Mouse (Mus musculus): ENCODE data around the gene Rpl31. TPM values are rescaled to one million over a fixed set of nuclear protein-coding genes. Genes with fewer than 3 reads are reported as not detected.

Gene Rpl31
- polyA plus RNA-seq, 1 experiment, result 1,128 TPM

GRCm38 (mm10) chr1:39339455-39339854 is 28.2 kb upstream of the Rpl31 start:
- TF ChIP-seq CTCF (IDR thresholded peaks at IDR 0.05; ENCODE audit: borderline replicate concordance, extremely low read depth, insufficient read depth, insufficient read length) (no peak), POLR2A (IDR thresholded peaks at IDR 0.05; ENCODE audit: borderline replicate concordance, extremely low read depth, insufficient read depth, insufficient read length, poor library complexity, severe bottlenecking) (no peak)
- no peak for DNase-seq (ENCODE audit: low read depth)

- TF ChIP-seq CTCF (IDR thresholded peaks at IDR 0.05; ENCODE audit: borderline replicate concordance, extremely low read depth, insufficient read depth, insufficient read length) (no peak), POLR2A (IDR thresholded peaks at IDR 0.05; ENCODE audit: borderline replicate concordance, extremely low read depth, insufficient read depth, insufficient read length, poor library complexity, severe bottlenecking) (no peak)
Measured at GRCm38 (mm10) chr1:39340156-39340555, 27.5 kb upstream of the Rpl31 start.

DNA sequence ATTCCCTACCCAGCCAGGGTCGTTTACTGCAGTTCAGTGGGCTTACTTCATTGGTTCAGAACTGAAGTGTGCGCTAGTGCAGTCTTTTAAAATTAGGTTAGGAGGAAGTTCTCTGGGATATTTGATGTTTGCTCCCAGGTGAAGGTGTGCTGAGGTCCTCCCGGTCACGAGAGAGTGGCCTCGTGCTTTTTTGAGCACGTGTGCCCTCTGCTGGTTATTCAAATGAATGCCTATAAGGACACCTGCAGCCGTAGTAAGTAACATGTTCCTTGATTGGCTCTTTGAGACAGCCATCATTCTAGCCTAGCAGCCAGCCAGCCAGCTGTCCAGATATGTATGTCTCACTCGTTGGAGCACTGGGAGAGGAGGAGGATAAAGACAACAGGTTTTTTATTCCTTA is 27.0 kb upstream of the Rpl31 start:
- peak; percentile 79 for DNase-seq (ENCODE audit: low read depth)
- peak; percentile 76 for TF ChIP-seq CTCF (IDR thresholded peaks at IDR 0.05; ENCODE audit: borderline replicate concordance, extremely low read depth, insufficient read depth, insufficient read length)
- TF ChIP-seq POLR2A (IDR thresholded peaks at IDR 0.05; ENCODE audit: borderline replicate concordance, extremely low read depth, insufficient read depth, insufficient read length, poor library complexity, severe bottlenecking), result no peak

More at GRCm38 (mm10) chr1:39340156-39340555, 27.5 kb upstream of the Rpl31 start:
- DNase-seq (ENCODE audit: low read depth), result no peak

DNA sequence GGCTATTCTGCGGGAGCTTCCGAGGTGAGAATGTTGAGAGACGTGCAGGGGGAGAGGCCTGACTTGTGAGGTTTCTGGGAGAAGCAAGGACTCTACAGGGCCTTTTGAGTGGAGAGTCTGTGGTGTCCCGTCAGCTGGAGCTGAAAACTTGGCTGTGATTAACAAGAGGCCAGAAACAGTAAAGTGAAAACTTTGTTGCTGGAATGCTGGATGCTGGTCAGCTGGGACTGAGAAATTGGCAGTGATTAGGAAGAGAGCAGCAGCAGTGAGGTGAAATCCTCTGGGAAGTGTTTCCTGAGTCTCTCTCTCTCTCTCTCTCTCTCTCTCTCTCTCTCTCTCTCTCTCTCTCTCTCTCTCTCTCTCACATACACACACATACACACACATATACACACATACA is 25.8 kb upstream of the Rpl31 start:
- no peak for DNase-seq (ENCODE audit: low read depth)
- TF ChIP-seq CTCF (IDR thresholded peaks at IDR 0.05; ENCODE audit: borderline replicate concordance, extremely low read depth, insufficient read depth, insufficient read length) (no peak), POLR2A (IDR thresholded peaks at IDR 0.05; ENCODE audit: borderline replicate concordance, extremely low read depth, insufficient read depth, insufficient read length, poor library complexity, severe bottlenecking) (no peak)

GRCm38 (mm10) chr1:39343242-39343641 is 24.4 kb upstream of the Rpl31 start:
- DNase-seq (ENCODE audit: low read depth), result no peak
- no peak for TF ChIP-seq POLR2A (IDR thresholded peaks at IDR 0.05; ENCODE audit: borderline replicate concordance, extremely low read depth, insufficient read depth, insufficient read length, poor library complexity, severe bottlenecking)

DNA sequence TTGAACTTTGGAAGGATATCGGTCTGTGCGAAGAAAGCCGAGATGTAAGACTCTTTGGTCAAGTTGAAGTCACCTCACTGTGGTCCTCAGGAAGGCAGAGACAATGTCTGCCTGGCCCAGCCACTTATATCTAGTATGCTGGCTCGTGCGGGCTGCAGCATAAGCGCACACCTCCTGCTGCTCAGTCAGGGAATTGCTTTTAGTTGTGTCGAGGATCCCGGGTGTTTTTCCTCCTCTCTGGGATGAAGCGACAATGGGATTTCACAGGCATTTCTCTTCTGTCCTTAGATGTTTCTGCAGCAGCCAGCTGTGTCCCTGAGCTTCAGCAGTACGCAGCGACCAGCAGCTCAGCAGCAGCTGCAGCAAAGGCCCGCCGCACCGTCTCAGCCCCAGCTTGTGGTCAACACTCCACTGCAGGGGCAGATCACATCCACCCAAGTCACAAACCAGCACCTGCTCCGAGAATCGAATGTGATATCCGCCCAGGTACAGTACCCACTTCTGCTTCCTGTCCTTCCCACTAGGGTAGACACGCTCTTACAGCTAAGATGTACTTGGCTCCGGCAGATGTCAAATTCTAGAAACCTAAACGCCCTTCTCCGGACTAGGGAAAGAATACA is 22.6 kb upstream of the Rpl31 start:
- TF ChIP-seq POLR2A (IDR thresholded peaks at IDR 0.05; ENCODE audit: borderline replicate concordance, extremely low read depth, insufficient read depth, insufficient read length, poor library complexity, severe bottlenecking) (no peak), CTCF (IDR thresholded peaks at IDR 0.05; ENCODE audit: borderline replicate concordance, extremely low read depth, insufficient read depth, insufficient read length) (peak; percentile 59)
- peak; percentile 55 for DNase-seq (ENCODE audit: low read depth)

GRCm38 (mm10) chr1:39349001-39349400 is 18.6 kb upstream of the Rpl31 start:
- peak; percentile 70 for DNase-seq (ENCODE audit: low read depth)
- TF ChIP-seq CTCF (IDR thresholded peaks at IDR 0.05; ENCODE audit: borderline replicate concordance, extremely low read depth, insufficient read depth, insufficient read length) (no peak), POLR2A (IDR thresholded peaks at IDR 0.05; ENCODE audit: borderline replicate concordance, extremely low read depth, insufficient read depth, insufficient read length, poor library complexity, severe bottlenecking) (no peak)

- DNase-seq (ENCODE audit: low read depth), result no peak
- no peak for TF ChIP-seq POLR2A (IDR thresholded peaks at IDR 0.05; ENCODE audit: borderline replicate concordance, extremely low read depth, insufficient read depth, insufficient read length, poor library complexity, severe bottlenecking)
- TF ChIP-seq CTCF (IDR thresholded peaks at IDR 0.05; ENCODE audit: borderline replicate concordance, extremely low read depth, insufficient read depth, insufficient read length), result no peak
Measured at GRCm38 (mm10) chr1:39349427-39349826, 18.2 kb upstream of the Rpl31 start.

- no peak for TF ChIP-seq POLR2A (IDR thresholded peaks at IDR 0.05; ENCODE audit: borderline replicate concordance, extremely low read depth, insufficient read depth, insufficient read length, poor library complexity, severe bottlenecking)
- peak; percentile 21; the same call in 1 of the 2 replicates for TF ChIP-seq CTCF (IDR thresholded peaks at IDR 0.05; ENCODE audit: borderline replicate concordance, extremely low read depth, insufficient read depth, insufficient read length)
- peak; percentile 16 for DNase-seq (ENCODE audit: low read depth)
Measured at GRCm38 (mm10) chr1:39361754-39362514, 5.7 kb upstream of the Rpl31 start.

DNA sequence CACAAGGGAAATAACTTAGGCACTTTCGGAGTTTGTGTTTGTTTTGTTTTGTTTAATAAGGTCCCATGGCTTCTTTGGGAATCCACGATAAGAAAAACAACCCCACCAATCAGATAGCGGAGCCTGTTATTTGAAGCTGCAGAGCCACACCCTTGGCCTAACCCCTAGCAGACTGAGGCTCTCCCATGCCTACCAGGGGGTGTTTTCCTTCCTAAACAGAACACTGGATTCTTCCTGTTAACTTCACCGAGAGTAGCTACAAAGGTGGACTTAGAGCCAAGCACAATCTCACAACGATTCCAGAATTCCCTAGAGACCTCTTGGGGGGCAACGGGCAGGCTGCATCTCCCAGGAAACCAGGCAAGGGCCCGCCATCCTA is 5.1 kb upstream of the Rpl31 start:
- DNase-seq (ENCODE audit: low read depth), result no peak
- TF ChIP-seq POLR2A (IDR thresholded peaks at IDR 0.05; ENCODE audit: borderline replicate concordance, extremely low read depth, insufficient read depth, insufficient read length, poor library complexity, severe bottlenecking), result no peak
- no peak for TF ChIP-seq CTCF (IDR thresholded peaks at IDR 0.05; ENCODE audit: borderline replicate concordance, extremely low read depth, insufficient read depth, insufficient read length)

DNA sequence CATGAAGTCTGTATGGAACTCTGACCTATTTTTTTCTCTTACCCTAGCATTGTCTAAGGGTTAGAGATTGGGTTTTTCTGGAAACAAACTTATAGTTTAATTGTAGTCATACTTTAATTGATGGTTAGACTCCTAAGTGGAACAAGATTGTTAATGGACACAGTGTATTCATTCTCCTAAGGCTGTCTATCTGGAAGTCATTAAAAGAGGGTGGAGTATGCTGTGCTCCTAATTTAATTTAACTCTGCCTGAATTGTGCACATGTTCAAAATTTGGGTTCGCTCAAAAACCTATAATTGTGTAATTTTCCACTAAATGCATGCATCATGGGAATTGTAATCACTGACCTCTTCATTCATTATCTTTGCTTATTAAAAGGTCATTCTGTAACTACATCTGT is 2.1 kb upstream of the Rpl31 start:
- no peak for DNase-seq (ENCODE audit: low read depth)
- TF ChIP-seq POLR2A (IDR thresholded peaks at IDR 0.05; ENCODE audit: borderline replicate concordance, extremely low read depth, insufficient read depth, insufficient read length, poor library complexity, severe bottlenecking) (no peak), CTCF (IDR thresholded peaks at IDR 0.05; ENCODE audit: borderline replicate concordance, extremely low read depth, insufficient read depth, insufficient read length) (no peak)

DNA sequence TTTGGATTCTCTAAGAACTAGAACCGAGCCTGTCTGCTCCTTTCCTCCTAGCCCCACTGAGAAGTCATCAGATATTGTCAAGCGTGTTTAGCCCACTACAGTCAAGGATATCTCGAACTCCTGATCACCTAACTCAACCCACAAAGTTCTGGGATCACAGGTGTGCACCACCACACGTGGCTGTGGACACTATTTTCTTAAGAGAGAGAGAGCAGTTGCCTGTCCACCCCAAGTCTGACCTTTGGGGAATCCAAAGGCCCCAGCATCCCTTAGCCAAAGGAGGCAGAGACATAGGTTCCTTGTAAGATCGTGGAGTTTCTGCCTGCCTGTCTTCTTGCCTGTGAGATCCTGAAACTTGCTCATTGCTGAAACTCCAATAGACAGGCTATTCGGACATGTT is 597 bp upstream of the Rpl31 start:
- DNase-seq (ENCODE audit: low read depth), result no peak
- TF ChIP-seq POLR2A (IDR thresholded peaks at IDR 0.05; ENCODE audit: borderline replicate concordance, extremely low read depth, insufficient read depth, insufficient read length, poor library complexity, severe bottlenecking) (no peak), CTCF (IDR thresholded peaks at IDR 0.05; ENCODE audit: borderline replicate concordance, extremely low read depth, insufficient read depth, insufficient read length) (no peak)
